Mouse (Mus musculus) 416B (cell line): ENCODE measurements around the gene Dcaf5.

Experiments used
- DNase-seq: peaks from one replicate; pipeline ENCODE4 v3.0.0; 2011; ENCODE audit warnings: low read depth

The Dcaf5 gene

GRCm38 (mm10) chr12:80334162-80334561, 102.2 kb downstream of the Dcaf5 start:
- DNase-seq, result no peak

- peak; percentile 84 for DNase-seq
Measured at GRCm38 (mm10) chr12:80331634-80332033, 104.8 kb downstream of the Dcaf5 start.

GRCm38 (mm10) chr12:80330819-80331218, 105.6 kb downstream of the Dcaf5 start:
- DNase-seq, result no peak

GRCm38 (mm10) chr12:80329641-80330040, 106.8 kb downstream of the Dcaf5 start:
- peak; percentile 57 for DNase-seq

- peak; percentile 22 for DNase-seq
Measured at GRCm38 (mm10) chr12:80326047-80326446, 110.4 kb downstream of the Dcaf5 start.

GRCm38 (mm10) chr12:80324785-80325131, 111.6 kb downstream of the Dcaf5 start:
- no peak for DNase-seq

- no peak for DNase-seq
Measured at GRCm38 (mm10) chr12:80324051-80324784, 112.2 kb downstream of the Dcaf5 start.

- peak; percentile 52 for DNase-seq
Measured at GRCm38 (mm10) chr12:80323371-80324050, 112.9 kb downstream of the Dcaf5 start.

- no peak for DNase-seq
Measured at GRCm38 (mm10) chr12:80322494-80322893, 113.9 kb downstream of the Dcaf5 start.

GRCm38 (mm10) chr12:80319062-80319461, 117.3 kb downstream of the Dcaf5 start:
- peak; percentile 25 for DNase-seq

- DNase-seq, result peak; percentile 22
Measured at GRCm38 (mm10) chr12:80315321-80315720, 121.1 kb downstream of the Dcaf5 start.

- no peak for DNase-seq
Measured at GRCm38 (mm10) chr12:80311959-80312669, 124.3 kb downstream of the Dcaf5 start.

- no peak for DNase-seq
Measured at GRCm38 (mm10) chr12:80307556-80307955, 128.8 kb downstream of the Dcaf5 start.

GRCm38 (mm10) chr12:80304518-80304917, 131.9 kb downstream of the Dcaf5 start:
- no peak for DNase-seq

- DNase-seq, result no peak
Measured at GRCm38 (mm10) chr12:80300833-80301456, 135.5 kb downstream of the Dcaf5 start.

- DNase-seq, result no peak
Measured at GRCm38 (mm10) chr12:80298714-80299113, 137.7 kb downstream of the Dcaf5 start.

- DNase-seq, result no peak
Measured at GRCm38 (mm10) chr12:80291895-80292435, 144.4 kb downstream of the Dcaf5 start.

GRCm38 (mm10) chr12:80290964-80291363, 145.4 kb downstream of the Dcaf5 start:
- DNase-seq, result no peak

- no peak for DNase-seq
Measured at GRCm38 (mm10) chr12:80290483-80290882, 145.9 kb downstream of the Dcaf5 start.

- no peak for DNase-seq
Measured at GRCm38 (mm10) chr12:80289722-80290121, 146.7 kb downstream of the Dcaf5 start.

GRCm38 (mm10) chr12:80285890-80286289, 150.5 kb downstream of the Dcaf5 start:
- DNase-seq, result peak; percentile 34
